Mouse (Mus musculus) thymus, postnatal 25 days (tissue): ENCODE results near the gene Snx11.
A peak's percentile ranks its signal among the peaks of the same experiment; 100 is the strongest.
"Not testable (repeated sequence)": the region's sequence is repeated elsewhere in the genome, so short reads cannot be mapped to it uniquely, and the experiment has no call there.

Experiments
- DNase-seq: peaks from one replicate; pipeline ENCODE4 v3.0.0; 2022

The Snx11 gene

DNA sequence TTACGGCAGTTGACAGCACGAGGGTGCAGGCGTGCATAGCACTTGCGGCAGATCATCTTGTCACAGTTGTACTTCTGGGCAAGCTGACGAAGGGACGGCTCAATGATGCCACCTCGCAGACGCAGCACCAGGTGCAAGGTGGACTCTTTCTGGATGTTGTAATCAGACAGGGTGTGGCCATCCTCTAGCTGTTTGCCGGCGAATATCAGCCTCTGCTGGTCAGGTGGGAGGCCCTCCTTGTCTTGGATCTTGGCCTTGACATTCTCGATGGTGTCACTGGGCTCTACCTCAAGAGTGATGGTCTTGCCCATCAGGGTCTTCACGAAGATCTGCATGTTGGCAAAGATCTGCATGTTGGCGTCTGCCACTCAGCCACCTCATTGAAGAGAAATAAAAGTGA lies 18.1 kb upstream of the Snx11 start:
- DNase-seq = no peak

DNA sequence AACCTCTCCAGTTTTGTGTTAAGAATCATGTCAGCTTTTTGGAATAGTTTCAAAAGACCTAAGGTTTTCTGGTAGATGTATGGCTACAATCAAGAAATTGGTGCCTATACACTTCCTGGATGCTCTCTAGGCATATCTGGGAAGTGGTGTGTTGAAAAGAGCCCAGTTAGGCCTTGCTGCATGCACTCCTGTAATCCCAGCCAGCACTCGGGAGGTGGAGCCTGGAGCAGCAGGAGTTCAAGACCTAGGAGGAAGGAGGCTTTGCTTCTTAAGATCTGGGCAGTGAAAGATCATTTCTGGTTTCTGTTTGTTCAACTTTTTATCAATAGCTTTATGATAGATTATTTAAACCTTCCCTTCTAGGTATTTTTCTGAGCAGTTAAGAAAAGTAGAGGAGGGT lies 13.3 kb upstream of the Snx11 start:
- no peak for DNase-seq

GRCm38 (mm10) chr11:96789990-96790389 lies 12.6 kb upstream of the Snx11 start:
- no peak for DNase-seq

DNA sequence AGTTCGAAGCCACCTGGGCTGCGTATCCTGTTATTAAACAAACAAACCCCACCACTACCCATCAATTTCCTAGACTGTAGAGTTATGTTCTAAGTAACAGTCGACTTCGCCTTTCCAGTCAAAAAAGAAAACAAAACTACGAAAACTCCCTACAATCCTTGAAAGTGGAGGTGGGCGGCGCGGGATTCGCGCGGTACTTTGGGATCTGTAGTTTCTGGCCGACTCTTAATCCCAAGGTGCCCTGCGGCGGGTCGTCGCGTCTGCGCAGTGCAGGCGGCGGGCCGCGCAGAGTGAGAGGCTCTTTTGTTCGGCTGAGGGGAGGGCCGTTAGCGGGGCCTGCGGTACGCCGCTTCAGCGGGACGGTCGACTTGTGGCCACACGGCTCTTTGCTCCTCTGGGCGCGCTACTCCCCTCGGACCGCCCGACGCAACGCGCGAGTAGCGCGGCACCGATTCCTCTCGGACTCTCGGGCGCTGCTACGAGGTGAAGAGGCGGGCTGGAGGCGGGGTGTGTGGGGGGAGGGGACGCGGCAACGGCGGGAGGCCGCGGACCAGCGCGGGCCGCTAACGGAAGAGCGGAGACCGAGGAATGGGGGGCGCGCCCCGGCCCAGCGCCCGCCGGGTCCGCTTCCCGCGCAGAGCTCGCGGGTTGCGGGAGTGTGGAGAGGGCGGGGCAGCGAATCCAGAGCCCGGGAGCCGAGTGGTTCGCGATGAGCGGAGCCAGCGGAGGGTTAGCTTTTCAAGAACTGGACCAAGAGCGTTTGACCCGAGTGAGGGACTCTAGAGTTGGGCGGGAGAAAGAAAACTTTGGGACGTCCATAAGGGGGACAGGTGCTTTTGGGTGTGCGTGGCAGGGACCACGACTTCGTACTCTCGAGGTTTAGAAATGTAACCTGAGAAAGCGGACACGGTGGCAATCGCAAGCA lies 11.8 kb upstream of the Snx11 start, which contains the start of gene Cbx1:
Gene Cbx1 (plus strand): TSS at position 257 of the 925 bp plus-strand sequence.
- DNase-seq = peak; percentile 91

GRCm38 (mm10) chr11:96786731-96787450 lies 9.5 kb upstream of the Snx11 start:
- DNase-seq = no peak

- DNase-seq = peak; percentile 79
These were observed 7.5 kb upstream of the Snx11 start for GRCm38 (mm10) chr11:96784847-96785246.

DNA sequence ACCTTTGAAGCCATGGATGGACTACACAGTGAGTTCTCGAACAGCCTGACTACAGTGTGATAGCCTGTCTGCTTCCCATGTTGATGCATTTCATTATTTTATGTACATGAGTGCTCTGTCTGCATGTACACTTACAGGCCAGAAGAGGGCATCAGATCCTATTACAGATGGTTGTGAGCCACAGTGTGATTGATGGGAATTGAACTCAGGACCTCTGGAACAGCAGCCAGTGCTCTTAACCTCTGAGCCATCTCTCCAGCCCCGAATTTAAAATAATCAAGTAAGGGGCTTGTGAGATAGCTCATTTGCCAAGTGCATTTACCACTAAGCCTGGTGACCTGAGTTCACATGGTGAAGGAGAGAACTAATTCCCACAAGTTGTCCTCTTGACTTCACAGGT lies 4.1 kb upstream of the Snx11 start:
- no peak for DNase-seq

GRCm38 (mm10) chr11:96780306-96780705 lies 2.9 kb upstream of the Snx11 start:
- no peak for DNase-seq

GRCm38 (mm10) chr11:96778061-96778627 lies 785 bp upstream of the Snx11 start:
- not testable (repeated sequence) for DNase-seq

- DNase-seq = no peak
These were observed 1.3 kb downstream of the Snx11 start for GRCm38 (mm10) chr11:96776068-96776467.

- no peak for DNase-seq
These were observed 1.7 kb downstream of the Snx11 start for GRCm38 (mm10) chr11:96775665-96776064.

DNA sequence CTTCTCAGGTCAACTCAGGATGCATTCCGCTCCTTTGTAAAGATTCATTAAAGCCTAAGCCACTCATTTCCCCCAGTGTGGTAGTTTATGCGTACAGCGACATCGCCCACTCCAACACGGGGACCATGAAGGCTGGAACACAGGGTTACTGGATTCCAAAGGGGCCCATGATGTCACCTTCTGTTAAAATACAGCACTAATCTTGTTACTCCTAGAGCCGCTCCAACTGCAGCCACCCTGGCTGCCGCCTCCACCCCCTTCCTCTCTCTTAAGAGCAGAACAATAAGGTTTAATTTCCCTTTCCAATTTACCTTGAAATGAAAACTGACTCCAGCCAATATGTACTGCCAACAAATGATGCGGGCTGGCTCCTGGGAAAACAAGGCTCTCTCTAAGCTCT lies 2.3 kb downstream of the Snx11 start:
- no peak for DNase-seq

DNA sequence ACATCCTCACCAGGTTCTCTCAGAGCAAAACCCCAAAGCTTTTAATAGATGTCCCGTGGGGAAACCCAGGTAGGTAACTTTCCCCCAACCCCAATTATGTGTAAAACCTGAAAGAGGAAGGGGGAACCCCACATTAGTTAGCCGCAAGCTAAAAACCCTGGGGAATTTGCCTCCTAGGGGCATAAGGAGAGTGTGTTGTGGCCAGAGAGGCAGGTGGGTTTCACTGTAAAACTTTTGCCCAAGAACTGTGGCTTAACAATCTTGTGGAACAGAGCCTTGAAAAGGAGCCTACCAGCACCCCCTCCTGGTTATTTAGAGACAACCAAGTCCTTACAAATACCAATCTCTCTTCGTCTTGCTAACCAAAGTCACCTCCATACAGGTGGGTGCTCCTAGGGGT lies 2.8 kb downstream of the Snx11 start:
- DNase-seq = no peak

DNA sequence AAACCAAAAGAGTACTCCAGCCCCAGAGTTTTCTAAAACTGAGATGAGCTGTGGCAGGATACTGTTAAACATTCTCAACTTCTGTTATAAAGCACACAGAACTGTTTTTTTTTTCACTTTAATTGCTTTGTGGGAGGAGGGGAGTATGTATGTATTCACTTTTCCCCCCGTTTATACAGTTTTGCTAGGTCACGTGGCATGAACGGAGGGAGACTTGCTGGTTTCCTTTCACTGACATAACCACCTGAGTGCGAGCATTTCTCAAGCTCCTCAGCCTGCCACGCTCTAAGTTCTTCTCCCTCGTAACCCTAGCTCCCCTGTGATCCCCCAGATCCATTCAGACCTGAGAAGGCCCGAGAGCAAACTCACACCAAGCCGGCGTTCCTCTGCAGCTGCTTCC lies 4.9 kb downstream of the Snx11 start:
- no peak for DNase-seq

DNA sequence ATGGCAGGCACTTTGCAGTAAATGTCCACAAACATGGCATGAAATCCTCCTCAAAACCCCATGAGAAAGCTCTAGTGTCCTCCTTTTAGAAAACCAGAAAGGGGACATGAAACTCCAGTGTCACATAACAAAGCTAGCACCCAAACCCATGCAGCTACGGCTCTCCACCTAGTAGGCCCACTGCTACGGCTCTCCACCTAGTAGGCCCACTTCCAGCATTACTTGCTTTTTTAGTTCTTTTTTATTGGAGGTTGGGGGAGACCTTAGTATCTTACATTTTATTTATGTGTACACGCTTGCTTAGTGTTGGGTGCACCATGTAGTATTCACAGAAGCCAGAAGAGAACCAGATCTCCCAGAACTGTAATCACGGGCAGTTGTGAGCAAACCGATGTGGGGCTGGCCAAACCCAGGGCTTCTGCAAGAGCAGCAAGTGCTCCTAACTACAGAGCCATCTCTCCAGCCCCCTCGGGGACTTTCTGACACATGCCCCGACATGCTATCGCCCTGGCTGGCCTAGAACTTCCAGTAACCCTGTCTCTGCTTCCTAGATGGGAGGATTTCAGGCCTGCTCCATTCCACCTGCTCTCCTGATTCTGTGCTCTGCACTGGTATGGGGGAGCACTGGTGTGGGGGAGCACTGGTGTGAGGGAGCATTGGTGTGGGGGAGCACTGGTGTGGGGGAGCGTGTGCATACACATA lies 5.9 kb downstream of the Snx11 start:
- DNase-seq = no peak

DNA sequence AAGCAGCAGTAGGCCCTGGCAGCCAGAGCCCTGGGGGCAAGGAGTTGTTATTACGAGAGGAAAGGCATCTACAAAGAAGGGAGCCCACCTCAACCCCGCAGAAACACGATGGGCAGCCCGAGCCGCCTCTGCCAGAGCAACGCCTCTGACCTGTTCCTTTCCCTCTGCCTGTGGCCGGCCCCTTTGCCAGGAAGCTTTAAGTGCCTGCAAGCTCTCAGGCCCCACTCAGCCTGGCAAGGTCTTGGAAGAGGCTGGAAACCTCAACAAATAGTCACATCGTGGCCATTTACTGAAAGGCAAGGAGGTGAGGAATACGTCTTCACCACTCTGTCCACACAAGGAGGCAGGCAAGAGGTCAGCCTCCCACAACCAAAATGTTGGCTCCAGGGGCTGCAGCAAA lies 9.1 kb downstream of the Snx11 start:
- DNase-seq = no peak

GRCm38 (mm10) chr11:96767096-96767495 lies 10.3 kb downstream of the Snx11 start:
- no peak for DNase-seq

DNA sequence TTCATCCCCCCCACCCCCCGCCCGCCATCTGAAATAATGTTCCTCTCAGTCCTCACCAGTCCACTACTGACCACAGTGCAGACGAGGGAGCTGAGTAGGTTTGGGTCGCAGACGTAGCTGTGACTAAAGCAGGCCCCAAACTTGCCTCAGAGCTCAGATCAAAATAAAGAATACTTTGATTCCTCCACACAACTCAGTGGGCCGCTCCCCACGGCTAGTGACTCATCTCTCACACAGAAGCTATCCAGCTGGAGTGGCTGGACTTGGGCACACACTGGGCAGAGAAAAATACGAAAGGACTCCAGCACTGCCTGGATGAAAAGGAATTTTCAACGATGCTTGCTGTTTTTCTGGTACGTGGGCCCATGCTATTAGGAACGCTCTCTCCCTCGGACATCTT lies 10.8 kb downstream of the Snx11 start:
- no peak for DNase-seq

GRCm38 (mm10) chr11:96765645-96766044 lies 11.7 kb downstream of the Snx11 start:
- DNase-seq = no peak

DNA sequence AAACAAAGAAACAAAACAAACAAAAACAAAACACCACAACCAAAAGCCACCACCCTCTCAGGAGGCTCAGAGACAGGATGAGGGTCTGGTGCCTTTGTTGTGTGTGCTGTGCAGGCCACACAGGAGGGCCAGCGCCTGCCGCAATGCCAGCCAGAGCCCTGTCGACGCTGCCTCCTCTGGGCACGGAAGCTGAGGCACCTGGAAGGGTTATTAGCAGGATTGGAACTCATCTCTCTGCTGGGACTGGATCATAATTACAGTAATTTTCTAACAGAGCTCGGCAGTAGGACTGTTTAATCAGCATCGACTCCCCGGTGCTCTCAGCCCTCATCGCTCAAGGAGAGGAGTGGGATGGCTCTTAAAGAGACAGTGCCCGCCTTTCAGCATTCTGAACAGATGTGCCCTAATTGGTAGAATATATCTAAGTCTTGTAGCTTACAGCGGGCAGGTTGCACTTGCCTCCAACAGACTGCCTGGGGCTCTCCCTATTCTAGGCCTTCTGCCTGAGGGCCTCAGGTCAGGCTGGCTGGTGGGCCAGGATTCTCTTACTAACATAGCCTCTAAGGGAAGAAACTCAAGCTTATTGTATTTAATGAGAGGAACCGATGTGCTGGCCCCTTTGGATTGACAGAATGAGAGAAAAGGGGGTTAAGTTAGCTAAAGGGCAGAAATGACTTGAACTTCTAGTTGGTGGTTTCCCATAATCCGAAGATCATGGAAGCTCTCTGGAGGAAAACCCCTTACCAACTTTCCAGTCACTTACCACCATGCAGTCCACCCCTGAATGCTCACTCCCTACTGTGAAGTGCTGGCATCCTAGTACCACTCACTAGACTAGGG lies 12.6 kb downstream of the Snx11 start:
- DNase-seq = no peak

GRCm38 (mm10) chr11:96762742-96763470 lies 14.5 kb downstream of the Snx11 start:
- DNase-seq = no peak
